Mouse (Mus musculus) CD4-positive helper T cell, adult 2 months (primary cell): ENCODE measurements around the gene Pitpnm1.

Experiments used
- DNase-seq: peaks from one replicate; pipeline ENCODE4 v3.0.0-alpha.2; 2012; ENCODE audit warnings: low read depth, missing footprints, low spot score

Gene Pitpnm1

DNA sequence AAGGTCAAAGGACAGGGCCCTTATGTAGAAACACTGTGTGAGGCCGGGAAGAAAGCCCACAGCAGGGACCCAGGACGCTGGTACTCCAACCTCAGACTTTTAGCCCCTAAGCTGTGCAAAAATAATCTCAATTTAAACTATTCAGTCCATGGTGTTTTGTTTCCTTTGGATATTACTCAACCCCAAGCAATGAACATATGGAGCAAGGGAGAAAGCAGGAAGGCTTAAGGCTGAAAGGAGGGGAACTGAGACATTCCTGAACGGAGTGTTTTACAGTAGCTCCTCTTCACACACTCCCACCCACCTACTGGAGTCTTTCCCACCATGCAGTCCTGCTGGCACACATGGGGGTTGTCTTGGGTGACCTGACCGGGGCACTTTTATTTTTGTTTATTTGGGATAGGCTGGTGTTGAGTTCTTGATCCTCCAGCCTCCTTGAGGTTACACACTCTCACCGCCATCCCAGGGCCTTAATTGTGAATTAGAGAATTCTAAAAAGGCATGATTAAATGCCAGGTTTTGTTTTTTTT lies 5.0 kb upstream of the Pitpnm1 start:
- DNase-seq = no peak

DNA sequence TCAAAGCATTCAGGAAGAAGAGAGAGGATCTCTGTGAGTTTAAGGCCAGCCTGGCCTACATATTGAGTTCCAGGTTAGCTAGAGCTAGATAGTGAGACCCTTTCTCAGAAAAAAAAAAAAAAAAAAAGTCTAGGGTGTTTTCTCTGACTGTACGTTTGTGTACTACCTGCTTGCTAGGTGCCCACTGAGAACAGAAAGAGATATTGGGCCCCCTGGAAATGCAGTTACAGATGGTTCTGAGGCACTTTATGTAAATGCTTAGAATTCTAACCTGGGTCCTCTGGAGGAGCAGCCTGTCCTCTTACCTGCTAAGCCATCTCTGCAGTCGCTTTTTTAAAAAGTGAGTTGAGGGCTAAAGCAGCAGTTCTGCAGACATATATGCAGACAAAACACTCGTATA lies 4.0 kb upstream of the Pitpnm1 start:
- DNase-seq = no peak

DNA sequence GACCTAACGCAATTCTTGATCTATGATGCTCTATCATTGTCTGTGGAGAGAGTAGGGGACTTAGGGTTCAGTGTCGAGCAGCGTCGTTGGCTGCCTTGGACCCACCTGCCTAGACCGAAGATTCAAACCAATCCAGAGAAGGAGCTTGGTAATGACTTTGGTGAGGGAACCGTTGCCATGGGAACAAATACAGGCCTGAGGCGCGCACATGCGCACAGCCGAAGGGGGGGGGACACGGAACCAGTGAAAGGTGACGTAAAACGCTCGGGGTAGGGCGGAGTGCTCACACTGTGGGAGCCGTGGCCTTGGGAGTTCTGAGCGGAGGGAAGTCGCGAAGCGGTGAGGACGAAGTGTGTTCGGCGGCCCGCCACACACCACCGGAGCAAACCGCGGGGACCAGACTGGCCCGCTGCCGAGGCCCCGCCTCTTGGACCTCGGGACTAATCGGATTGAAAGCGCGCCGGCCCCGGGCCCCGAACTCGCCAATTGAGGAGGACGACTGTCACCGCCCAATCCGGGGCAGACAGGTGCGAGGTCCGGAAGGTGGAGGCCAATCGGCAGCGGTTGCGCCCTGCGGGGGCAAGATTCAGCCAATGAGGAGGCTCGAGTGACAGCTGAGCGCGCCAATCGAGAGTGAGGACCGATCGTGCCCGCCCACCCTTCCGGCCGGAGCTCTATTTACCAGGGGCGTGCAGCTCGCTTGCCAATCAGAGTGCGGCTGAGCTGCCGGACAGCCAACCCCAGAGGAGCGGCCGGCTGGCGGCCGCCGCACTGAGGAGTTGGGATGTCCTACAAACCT lies 3.0 kb upstream of the Pitpnm1 start, which contains the start of gene Cdk2ap2:
Gene Cdk2ap2, plus strand, starts transcription at position 541 of the 799 bp plus-strand sequence.
- peak; percentile 99 for DNase-seq

DNA sequence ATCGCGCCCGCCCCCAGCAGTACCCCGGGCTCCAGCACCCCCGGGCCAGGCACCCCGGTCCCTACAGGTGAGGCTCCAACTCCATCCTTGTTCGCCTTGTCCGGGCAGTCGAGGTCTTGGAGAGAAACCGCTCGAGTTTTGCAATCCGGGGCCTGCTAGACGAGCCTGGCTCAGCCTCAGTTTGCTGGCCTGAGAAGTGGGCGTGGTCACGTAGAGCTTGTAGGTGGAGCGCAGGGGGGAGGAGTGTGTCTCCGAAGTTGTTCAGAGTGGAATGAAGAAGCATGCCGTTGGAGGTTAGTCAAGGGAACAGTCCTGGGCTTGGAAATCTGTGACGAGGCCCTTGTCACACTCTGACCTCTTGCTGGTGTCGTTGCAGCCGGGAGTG lies 2.4 kb upstream of the Pitpnm1 start:
- DNase-seq = no peak

DNA sequence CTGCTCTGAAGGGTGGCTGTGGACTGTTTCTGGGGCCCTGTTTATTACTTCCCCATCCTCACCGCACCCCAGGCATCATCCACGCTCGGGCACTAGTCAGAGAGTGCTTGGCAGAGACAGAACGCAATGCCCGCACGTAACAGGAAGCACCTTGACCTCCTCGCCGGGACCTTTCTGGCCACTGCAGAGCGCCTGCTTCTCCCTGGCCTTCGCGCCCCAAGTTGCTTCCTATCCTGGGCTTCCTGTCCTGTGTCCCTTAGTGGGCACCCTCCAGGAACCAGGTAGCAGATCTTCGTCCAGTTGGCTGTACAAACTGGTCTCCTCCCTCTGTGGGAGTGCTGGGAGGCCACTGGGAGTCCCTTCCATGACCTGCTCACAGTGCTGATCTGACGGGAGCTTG lies 1.4 kb upstream of the Pitpnm1 start:
- no peak for DNase-seq

DNA sequence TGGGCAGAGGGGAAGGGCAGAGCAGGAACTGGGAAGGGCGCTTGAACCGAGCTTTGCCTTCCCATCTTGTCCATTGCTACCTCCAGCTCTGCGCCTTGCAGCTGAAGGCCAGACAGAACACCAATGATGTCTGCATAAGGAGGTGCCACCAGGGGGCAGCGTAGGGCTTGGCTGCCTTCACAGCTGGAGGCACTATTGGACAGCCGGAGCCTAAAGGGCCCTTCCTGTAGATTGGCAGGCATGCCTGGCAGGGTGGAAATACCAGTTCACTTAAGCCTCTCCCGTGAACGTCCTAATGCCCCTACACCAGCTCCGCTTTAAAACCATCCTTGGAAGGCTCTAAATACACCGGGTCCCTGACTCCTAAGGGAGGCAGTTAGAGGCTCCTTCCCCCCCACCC lies 742 bp upstream of the Pitpnm1 start:
- DNase-seq = peak; percentile 93

DNA sequence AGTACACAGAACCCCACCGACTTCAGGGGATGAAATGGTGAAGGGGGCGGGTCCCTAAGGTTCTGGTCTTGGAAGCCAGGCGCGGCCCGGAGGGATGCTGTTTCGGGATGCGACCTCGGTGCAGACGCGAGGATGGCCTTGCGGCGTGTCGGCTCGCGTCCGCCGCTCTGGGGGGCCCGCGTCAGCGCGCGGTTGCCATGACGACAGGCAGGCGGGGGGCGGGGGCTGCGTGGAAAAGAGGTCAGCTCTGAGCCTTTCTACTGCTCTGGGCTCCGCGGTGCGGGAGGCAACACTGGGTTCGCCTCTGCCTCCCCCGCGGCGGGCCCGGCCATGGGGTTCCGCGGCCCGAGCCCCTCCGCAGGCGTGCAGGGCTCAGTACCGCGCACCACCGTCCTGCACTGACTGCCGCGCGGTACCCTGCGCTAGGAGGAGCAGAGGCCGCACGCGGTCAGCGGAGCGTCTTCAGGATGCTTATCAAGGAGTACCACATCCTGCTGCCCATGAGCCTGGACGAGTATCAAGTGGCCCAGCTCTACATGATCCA lies 992 bp downstream of the Pitpnm1 start:
- DNase-seq = peak; percentile 72

DNA sequence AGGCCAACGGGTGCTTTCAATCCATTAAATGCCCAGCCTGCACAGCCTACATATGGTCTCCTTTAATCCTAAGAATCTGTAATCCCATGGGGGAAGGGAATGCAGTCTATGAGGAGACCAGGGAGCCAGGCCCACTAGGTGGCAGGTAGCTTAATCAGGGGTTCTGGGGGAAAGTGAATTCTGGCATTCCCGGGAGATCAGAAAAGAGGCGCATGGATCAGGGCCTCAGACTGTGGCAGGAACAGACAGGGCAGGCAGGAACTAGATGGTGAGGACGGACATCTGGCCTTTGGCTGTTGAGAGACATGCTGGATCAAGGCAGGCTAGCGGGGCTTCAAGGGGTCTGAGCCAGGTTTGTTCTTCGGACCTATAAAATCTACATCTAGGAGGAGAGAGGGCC lies 1.7 kb downstream of the Pitpnm1 start:
- DNase-seq = no peak

DNA sequence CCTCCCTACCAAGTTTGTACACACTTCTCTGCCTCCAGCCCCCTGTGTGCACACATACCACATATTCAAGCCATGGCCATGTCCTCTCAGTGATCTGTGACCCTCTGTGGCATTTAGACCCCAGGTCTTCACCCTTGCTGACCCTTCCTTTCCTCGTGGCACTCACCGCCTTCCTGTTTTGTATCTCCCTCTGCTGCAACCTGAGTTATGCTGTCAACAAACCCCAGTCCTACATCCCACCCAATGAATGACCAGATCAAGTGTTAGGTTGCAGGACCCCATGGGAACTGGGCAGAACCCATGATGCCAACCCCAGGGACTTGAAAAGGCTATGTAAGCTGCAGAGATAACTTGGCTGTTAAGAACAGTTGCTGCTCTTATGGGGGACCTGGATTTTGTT lies 2.3 kb downstream of the Pitpnm1 start:
- DNase-seq = no peak

DNA sequence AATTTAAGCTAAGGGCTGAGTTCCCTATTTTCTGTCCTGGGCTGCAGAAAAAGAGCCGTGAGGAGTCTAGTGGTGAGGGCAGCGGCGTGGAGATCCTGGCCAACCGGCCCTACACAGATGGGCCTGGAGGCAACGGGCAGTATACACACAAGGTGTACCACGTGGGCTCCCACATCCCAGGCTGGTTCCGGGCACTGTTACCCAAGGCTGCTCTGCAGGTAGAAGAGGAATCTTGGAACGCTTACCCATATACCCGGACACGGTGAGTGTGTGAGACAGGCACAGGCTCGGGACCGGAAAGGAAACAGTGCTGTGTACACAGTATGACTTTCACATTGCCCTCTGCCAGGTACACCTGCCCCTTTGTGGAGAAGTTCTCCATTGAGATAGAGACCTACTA lies 2.8 kb downstream of the Pitpnm1 start:
- DNase-seq = no peak

DNA sequence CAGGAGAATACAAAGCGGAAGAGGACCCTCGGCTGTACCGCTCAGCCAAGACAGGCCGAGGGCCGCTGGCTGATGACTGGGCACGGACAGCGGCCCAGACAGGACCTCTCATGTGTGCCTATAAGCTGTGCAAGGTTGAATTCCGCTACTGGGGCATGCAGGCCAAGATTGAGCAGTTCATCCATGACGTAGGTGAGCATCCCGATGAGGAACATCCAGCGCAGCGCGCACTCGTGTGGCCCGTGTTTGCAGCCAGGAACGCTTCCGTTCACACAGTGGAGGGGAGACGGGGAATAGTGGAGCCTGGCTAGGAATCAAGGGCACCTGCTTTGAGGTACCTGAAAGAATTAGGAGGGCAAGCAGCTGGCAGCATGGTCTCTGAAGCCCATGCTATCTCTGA lies 3.5 kb downstream of the Pitpnm1 start:
- no peak for DNase-seq

DNA sequence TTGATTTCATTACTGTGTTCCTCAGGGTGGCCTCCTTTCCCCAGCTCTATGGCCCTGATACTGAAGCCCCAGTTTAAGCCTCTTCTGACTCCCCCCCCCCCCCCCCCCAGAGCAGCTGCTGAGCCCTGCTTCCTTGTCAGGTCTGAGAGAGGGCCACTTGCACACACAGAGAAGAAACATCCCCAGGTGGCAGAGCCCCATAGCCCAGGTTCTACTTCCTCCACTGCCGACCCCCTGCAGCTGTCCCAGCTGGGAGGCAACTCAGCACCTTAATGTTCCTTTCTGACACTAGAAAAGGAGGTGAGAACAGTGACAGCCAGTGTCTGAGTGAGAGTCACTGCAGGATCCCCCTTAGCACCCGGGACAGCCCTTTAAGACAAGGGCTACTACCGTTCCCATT lies 4.0 kb downstream of the Pitpnm1 start:
- no peak for DNase-seq

DNA sequence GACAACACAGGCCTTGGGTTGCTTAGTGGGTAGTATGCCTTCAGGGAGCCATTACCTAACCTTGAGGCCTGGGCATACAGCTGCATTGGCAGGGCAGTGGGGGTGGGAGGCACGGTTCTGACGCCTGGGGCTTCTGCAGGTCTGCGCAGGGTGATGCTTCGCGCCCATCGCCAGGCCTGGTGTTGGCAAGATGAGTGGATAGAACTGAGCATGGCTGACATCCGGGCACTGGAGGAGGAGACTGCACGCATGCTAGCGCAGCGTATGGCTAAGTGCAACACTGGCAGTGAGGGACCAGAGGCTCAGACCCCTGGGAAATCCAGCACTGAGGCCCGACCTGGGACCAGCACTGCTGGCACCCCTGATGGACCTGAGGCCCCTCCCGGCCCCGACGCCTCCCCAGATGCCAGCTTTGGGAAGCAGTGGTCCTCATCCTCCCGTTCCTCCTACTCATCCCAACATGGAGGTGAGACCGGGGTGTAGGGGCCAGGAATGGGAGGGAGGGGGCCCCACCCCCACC lies 4.9 kb downstream of the Pitpnm1 start:
- DNase-seq = no peak

DNA sequence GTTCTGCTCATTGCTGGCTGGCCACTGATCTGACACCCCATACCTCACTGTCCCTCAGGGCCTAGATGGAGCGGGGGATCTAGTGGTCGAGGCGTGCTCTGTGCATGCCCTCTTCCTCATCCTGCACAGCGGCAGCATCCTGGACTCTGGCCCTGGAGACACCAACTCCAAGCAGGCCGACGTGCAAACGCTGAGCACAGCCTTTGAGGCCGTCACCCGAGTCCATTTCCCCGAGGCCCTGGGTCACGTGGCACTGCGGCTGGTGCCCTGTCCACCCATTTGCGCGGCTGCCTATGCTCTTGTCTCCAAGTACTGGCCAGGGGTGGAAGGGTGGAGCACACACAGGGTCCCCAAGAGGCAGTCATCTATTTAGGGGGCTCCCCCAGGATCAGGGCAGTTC lies 6.9 kb downstream of the Pitpnm1 start:
- DNase-seq = no peak

DNA sequence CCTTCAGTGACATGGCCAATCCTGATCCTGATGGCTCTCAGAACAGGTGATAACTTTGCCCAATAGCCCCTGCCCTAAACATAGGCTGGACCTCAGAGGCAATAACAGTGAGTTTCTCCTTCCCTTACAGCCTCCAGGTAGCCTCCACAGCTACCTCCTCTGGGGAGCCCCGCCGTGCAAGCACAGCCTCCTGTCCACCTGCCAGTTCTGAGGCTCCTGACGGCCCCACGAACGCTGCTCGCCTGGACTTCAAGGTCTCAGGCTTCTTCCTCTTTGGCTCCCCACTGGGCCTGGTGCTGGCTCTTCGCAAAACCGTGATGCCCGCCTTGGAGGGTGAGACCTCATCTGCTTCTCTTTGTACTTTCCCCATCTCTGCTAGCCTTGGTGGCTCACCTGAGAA lies 8.7 kb downstream of the Pitpnm1 start:
- no peak for DNase-seq

DNA sequence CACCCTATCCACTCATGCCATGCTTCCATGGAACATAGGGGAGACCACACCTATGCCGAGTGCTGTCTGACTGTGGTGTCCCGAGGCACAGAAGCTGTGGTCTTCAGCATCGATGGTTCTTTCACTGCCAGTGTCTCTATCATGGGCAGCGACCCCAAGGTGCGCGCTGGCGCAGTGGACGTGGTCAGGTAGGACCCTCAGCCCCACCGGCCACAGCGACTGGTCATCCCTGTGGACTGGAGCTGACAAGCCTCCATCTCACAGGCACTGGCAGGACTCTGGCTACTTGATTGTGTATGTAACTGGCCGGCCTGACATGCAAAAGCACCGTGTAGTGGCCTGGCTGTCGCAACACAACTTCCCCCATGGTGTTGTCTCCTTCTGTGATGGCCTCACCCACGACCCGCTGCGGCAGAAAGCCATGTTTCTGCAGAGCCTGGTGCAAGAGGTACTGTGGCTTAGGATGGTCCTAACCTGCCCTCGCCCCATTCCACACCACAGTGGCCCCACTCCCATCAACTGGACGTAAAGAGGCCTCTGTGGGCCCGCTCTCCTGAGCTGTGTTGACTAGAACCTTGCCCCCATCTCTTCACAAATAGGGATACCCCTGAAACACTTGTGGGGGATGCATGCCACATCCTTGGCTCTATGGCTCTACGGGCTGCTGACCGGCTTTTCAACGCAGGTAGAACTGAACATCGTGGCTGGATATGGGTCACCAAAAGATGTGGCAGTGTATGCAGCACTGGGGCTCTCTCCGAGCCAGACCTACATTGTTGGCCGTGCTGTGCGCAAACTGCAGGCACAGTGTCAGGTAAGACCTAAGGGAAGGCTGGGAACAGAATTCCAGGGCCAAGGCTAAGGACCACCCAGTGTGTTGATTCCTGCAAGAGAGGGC lies 12.5 kb downstream of the Pitpnm1 start:
- DNase-seq = no peak

DNA sequence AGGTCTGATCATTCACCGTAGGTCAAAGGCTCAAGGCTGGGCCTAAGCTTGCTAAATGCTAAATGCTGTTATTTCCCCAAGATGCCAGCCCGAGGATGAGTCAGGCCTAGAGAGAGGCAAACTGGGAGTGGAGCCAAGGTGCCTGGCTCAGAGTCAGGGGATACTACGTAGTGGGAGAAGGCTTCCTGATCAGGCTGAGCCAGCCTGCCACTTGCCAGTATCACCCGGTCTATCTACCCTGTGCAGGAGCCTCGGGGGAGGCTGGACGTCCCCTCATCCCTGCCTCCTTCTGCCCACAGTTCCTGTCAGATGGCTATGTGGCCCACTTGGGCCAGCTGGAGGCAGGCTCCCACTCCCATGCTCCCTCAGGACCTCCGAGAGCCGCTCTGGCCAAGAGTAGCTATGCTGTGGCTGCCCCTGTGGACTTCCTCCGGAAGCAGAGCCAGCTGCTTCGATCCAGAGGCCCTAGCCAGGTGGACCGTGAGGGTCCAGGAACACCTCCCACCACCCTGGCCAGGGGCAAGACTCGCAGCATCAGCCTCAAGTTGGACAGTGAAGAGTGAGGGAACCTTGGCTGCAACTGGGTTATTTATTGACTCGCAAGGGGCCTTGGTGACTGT lies 13.5 kb downstream of the Pitpnm1 start:
- DNase-seq = peak; percentile 38

DNA sequence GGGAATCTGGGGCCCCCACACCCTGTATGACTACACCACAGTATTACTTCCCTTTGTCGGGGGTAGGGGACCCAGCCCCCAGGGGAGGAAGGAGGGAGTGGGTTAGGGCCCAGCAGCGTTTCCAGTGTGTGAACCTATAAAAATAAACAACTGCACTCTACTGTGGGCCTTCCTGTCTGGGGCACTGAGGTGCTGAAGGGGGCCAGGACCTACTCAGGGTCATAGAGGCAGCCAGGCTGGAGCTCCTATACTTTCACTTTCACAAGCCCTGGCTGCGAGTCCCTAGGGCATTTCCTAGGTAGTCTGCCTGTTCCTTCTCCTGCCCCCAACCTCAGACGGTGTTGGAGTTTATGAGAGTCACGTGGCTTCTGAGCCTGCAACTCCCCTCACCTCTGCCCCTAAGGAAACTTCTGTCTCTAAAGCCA lies 14.0 kb downstream of the Pitpnm1 start:
- DNase-seq = peak; percentile 81

DNA sequence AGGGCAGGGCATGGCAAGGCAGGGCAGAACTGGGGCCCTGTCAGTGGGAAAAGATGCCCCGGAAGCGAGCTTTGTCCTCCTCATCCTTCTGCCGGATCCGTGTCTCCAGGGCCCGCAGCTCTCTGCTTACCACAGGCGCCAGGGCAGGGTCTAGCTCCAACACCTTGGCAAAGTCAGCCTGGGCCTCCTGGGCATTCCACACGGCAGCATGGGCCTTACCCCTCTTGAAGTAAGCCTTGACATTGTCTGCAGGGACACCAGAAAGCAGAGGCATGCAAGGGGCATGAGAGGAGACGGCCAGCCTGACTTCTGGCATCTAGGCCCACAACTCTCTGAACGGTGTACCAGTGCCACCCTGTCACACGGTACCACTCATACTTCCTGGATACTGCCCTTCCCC lies 14.8 kb downstream of the Pitpnm1 start:
- no peak for DNase-seq

DNA sequence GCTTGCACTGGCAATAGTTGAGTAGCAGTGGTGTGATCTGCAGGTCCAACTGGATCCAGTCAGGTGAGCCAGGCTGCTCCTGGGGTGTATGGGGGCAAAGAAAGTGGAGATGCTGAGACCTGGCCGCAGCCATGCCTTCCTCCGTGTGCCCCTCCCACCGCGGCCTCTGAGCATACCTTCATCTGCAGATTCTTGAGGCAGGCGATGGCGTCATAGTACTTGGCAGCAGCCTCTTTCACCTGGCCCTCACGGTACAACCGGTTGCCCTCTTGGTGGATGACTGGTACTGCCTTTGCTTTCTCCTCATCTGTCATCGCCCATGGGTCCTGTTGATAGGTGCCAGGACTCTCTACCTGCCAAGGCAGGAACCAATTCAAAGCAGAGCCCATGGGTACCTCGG lies 15.3 kb downstream of the Pitpnm1 start:
- no peak for DNase-seq

DNA sequence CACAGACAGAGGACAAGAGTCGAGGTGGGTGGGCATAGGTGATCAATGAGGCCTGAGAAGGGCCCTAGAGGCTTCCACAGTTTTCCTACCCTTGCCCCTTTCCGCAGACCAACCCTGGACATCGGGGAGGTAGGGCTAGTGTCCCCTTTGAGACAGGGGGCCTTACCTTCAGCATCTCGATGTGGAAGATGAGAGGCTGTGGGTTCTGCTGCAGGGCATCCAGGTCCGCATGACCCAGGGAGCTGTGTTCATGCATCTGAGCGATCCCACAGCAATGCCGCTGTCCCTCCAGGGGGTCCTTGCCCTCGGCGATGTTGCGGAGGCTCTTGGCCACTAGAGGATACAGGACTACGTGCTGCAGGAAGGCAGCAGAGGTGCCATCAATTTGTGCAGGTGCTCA lies 16.0 kb downstream of the Pitpnm1 start:
- DNase-seq = no peak

DNA sequence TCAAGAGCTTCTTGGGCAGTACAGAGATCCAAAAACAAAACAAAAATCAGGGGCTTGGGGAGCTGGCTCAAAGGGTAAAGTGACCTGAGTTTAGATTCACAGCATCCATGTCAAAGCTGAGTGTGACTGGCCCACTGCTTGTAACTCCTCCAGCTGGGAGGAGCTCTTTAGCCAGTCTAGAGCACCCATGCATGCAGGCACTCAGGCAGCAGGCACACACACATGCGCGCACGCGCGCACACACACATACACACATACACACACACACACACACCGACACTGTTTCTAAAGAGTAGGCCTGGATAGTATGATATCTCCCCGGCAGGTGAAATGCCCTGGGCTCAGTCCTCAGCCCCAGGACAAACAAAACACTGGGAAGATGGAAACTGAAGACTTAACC lies 17.2 kb downstream of the Pitpnm1 start:
- DNase-seq = peak; percentile 62
